Mouse (Mus musculus) heart, postnatal 0 days (tissue): ENCODE results near the gene Relb.

Source experiments
- CTCF ChIP-seq: IDR thresholded peaks from 2 replicates; pipeline ENCODE4 v1.5.1; 2016; ENCODE audit warnings: antibody characterized with exemption, control low read depth, low read depth
- EP300 ChIP-seq: IDR thresholded peaks from 2 replicates; pipeline ENCODE4 v1.6.1; 2016; ENCODE audit warnings: antibody characterized with exemption, low read depth

GRCm38 (mm10) chr7:19609641-19610332 is 19.5 kb downstream of the Relb start:
- TF ChIP-seq CTCF (no peak), EP300 (no peak)
